Mouse (Mus musculus): Measurements from ENCODE around the gene Npas2. TPM values are rescaled to one million over a fixed set of nuclear protein-coding genes. Genes with fewer than 3 reads are reported as not detected.
A peak's percentile ranks its signal among the peaks of the same experiment; 100 is the strongest.

Gene Npas2
- total and polyA plus RNA-seq, 3 experiments, result 0.05 TPM; not detected in 2

DNA sequence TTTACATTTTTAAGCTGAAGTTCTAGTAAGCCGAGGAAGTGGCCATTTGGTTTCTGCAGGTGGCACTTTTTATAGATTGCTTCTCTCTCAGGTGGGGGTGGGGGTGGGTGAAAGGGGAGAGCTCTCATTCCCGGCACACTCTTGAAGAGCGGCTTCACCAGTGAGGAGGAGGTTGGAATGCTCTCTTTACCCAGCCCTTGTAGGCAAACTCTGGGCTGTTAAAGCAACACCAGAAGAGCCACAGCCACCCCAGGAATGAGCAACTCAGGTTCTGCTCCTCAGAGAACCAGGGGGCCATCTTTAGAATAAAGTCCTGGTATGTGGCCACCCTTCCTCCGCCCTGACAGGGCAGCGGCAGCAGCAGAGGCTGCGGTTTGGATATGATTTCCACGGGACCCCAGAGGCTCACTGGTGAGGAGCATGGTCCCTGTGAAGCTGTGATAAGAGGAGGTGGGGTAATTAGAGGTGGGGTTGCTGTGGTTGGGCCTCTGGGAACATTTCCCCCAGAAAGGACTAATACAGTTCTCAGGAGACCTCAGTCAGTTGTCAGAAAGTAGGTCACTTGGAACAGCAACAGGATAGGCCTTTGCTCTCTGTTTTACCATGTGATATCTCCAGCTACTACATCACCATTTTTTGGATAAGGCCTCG, 199.8 kb downstream of the Npas2 start:
- Histone ChIP-seq H3K4me3 (ENCODE audit: low read depth, low read length) (peak overlapping the region; percentile 39; the same call in 1 of the 2 replicates), H3K9me3 (replicated peaks) (peaks cover 12% of the 10 kb centered on the region), H3K4me1 (ENCODE audit: insufficient read depth, low read depth, low read length) (peaks cover 78% of the 10 kb centered on the region), H3K36me3 (replicated peaks) (peaks cover 80% of the 10 kb centered on the region), H3K27me3 (ENCODE audit: insufficient read depth, low read length) (no peaks in the 10 kb centered on the region)
- DNase-seq (ENCODE audit: low spot score) (peak; percentile 95), ATAC-seq (ENCODE audit: extremely low read depth, insufficient number of reproducible peaks, low FRiP score, poor library complexity, severe bottlenecking) (peak; percentile 87)
- peak; percentile 92 for TF ChIP-seq TAL1 (conservative IDR thresholded peaks at IDR 0.05; ENCODE audit: low read depth, low read length)
- TF ChIP-seq GATA1 (IDR thresholded peaks at IDR 0.05; ENCODE audit: borderline replicate concordance, low read length), result no peak
- TF ChIP-seq GATA2 (IDR thresholded peaks at IDR 0.05; ENCODE audit: borderline replicate concordance, low read depth, low read length), result no peak
- no peak for TF ChIP-seq CTCF (IDR thresholded peaks at IDR 0.05; ENCODE audit: low read depth, low read length)
- TF ChIP-seq POLR2AphosphoS5 (IDR thresholded peaks at IDR 0.05; ENCODE audit: insufficient replicate concordance, low read depth, low read length), result no peak

DNA sequence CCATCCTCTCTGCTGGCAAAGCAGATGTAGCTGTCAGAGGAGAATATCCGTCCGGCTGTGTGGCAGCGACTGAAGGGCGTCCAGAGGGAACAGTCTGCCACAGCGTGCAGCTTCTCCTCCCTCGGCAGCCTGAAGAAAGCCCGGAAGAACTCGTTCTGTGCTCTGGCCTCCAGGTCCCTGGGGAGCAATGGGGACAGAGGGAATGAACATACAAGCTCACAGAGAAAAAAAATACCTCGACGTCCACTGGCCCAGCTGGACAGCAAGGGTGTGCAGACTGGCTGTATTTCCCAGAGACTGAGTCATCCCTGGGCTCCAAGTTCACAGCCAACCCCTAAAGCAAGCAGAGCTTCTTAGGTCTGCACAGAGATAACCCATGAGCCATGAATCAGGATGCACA, 200.6 kb downstream of the Npas2 start:
- DNase-seq (ENCODE audit: low spot score) (no peak), ATAC-seq (ENCODE audit: extremely low read depth, insufficient number of reproducible peaks, low FRiP score, poor library complexity, severe bottlenecking) (no peak)
- TF ChIP-seq GATA2 (IDR thresholded peaks at IDR 0.05; ENCODE audit: borderline replicate concordance, low read depth, low read length) (no peak), TAL1 (conservative IDR thresholded peaks at IDR 0.05; ENCODE audit: low read depth, low read length) (no peak), POLR2AphosphoS5 (IDR thresholded peaks at IDR 0.05; ENCODE audit: insufficient replicate concordance, low read depth, low read length) (no peak), GATA1 (IDR thresholded peaks at IDR 0.05; ENCODE audit: borderline replicate concordance, low read length) (no peak), CTCF (IDR thresholded peaks at IDR 0.05; ENCODE audit: low read depth, low read length) (no peak)
- no peaks in the 10 kb centered on the region for H3K27me3 ChIP-seq (ENCODE audit: insufficient read depth, low read length)
- peaks cover 12% of the 10 kb centered on the region for H3K9me3 ChIP-seq (replicated peaks)
- peaks cover 80% of the 10 kb centered on the region for H3K4me1 ChIP-seq (ENCODE audit: insufficient read depth, low read depth, low read length)
- peaks cover 80% of the 10 kb centered on the region for H3K36me3 ChIP-seq (replicated peaks)
- peak overlapping the region; percentile 51; the same call in 1 of the 2 replicates for H3K4me3 ChIP-seq (ENCODE audit: low read depth, low read length)

DNA sequence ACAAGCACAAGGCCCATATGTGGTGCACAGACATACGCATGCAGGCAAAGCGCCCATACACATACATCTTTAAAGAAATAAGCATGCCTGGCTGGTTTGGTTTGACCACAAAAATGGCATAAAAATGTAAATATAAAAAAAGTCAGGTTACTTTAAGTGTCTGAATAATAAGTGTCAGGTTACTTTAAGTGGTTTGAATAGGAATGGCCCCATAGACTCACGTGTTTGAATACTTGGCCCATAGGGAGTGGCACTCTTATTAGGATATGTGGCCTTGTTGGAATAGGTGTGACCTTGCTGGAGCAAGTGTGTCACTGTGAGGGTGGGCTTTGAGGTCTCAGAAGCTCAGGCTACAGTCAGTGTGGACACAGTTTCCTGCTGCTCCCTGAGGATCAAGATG, 201.1 kb downstream of the Npas2 start:
- no peak for TF ChIP-seq CTCF (IDR thresholded peaks at IDR 0.05; ENCODE audit: low read depth, low read length)
- TF ChIP-seq TAL1 (conservative IDR thresholded peaks at IDR 0.05; ENCODE audit: low read depth, low read length), result no peak
- TF ChIP-seq POLR2AphosphoS5 (IDR thresholded peaks at IDR 0.05; ENCODE audit: insufficient replicate concordance, low read depth, low read length), result no peak
- TF ChIP-seq GATA1 (IDR thresholded peaks at IDR 0.05; ENCODE audit: borderline replicate concordance, low read length), result no peak
- no peak for TF ChIP-seq GATA2 (IDR thresholded peaks at IDR 0.05; ENCODE audit: borderline replicate concordance, low read depth, low read length)
- DNase-seq (ENCODE audit: low spot score), result no peak
- peaks cover 12% of the 10 kb centered on the region for H3K9me3 ChIP-seq (replicated peaks)
- H3K4me1 ChIP-seq (ENCODE audit: insufficient read depth, low read depth, low read length), result peaks cover 80% of the 10 kb centered on the region
- no peak overlapping the region for H3K4me3 ChIP-seq (ENCODE audit: low read depth, low read length)
- no peaks in the 10 kb centered on the region for H3K27me3 ChIP-seq (ENCODE audit: insufficient read depth, low read length)
- H3K36me3 ChIP-seq (replicated peaks), result peaks cover 80% of the 10 kb centered on the region
- ATAC-seq (ENCODE audit: extremely low read depth, insufficient number of reproducible peaks, low FRiP score, poor library complexity, severe bottlenecking), result no peak

- peak; percentile 54 for ATAC-seq (ENCODE audit: extremely low read depth, insufficient number of reproducible peaks, low FRiP score, poor library complexity, severe bottlenecking)
- no peak overlapping the region for H3K4me3 ChIP-seq (ENCODE audit: low read depth, low read length)
- no peaks in the 10 kb centered on the region for H3K27me3 ChIP-seq (ENCODE audit: insufficient read depth, low read length)
- TF ChIP-seq POLR2AphosphoS5 (IDR thresholded peaks at IDR 0.05; ENCODE audit: insufficient replicate concordance, low read depth, low read length), result no peak
- peak; percentile 53 for TF ChIP-seq TAL1 (conservative IDR thresholded peaks at IDR 0.05; ENCODE audit: low read depth, low read length)
- peak; percentile 46 for DNase-seq (ENCODE audit: low spot score)
- H3K9me3 ChIP-seq (replicated peaks), result peaks cover 12% of the 10 kb centered on the region
- H3K4me1 ChIP-seq (ENCODE audit: insufficient read depth, low read depth, low read length), result peaks cover 89% of the 10 kb centered on the region
- peaks cover 81% of the 10 kb centered on the region for H3K36me3 ChIP-seq (replicated peaks)
These were observed 202.8 kb downstream of the Npas2 start for GRCm38 (mm10) chr1:39396347-39396746.

- Histone ChIP-seq H3K4me1 (ENCODE audit: insufficient read depth, low read depth, low read length) (peaks cover 70% of the 10 kb centered on the region), H3K36me3 (replicated peaks) (peaks cover 83% of the 10 kb centered on the region), H3K27me3 (ENCODE audit: insufficient read depth, low read length) (no peaks in the 10 kb centered on the region), H3K4me3 (ENCODE audit: low read depth, low read length) (no peak overlapping the region), H3K9me3 (replicated peaks) (peaks cover 12% of the 10 kb centered on the region)
- ATAC-seq (ENCODE audit: extremely low read depth, insufficient number of reproducible peaks, low FRiP score, poor library complexity, severe bottlenecking) (no peak), DNase-seq (ENCODE audit: low spot score) (no peak)
- no peak for TF ChIP-seq TAL1 (conservative IDR thresholded peaks at IDR 0.05; ENCODE audit: low read depth, low read length)
- no peak for TF ChIP-seq GATA1 (IDR thresholded peaks at IDR 0.05; ENCODE audit: borderline replicate concordance, low read length)
- TF ChIP-seq CTCF (IDR thresholded peaks at IDR 0.05; ENCODE audit: low read depth, low read length), result no peak
- TF ChIP-seq GATA2 (IDR thresholded peaks at IDR 0.05; ENCODE audit: borderline replicate concordance, low read depth, low read length), result no peak
- no peak for TF ChIP-seq POLR2AphosphoS5 (IDR thresholded peaks at IDR 0.05; ENCODE audit: insufficient replicate concordance, low read depth, low read length)
These were observed 204.8 kb downstream of the Npas2 start for GRCm38 (mm10) chr1:39398284-39398683.

DNA sequence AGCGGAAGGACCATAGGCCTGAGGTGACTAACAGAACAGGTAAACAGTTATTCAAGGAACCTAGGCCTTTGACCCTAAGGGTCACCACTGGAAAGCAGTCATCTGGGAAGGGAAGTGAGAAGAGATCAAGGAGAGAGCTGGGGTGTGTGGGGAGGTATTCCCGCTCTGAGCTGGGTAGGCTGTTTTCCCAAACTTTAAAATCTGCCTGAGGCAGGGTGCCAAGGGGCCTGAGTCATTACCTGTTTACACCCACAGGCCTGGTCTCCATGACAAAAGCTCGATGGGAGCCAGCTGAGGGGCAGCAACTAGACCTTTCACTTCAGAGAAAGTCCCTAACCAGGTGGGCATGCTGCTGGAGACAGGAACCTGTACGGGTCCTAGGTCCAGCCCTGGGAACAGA, 205.7 kb downstream of the Npas2 start:
- H3K4me3 ChIP-seq (ENCODE audit: low read depth, low read length), result no peak overlapping the region
- peaks cover 70% of the 10 kb centered on the region for H3K4me1 ChIP-seq (ENCODE audit: insufficient read depth, low read depth, low read length)
- peaks cover 12% of the 10 kb centered on the region for H3K9me3 ChIP-seq (replicated peaks)
- peaks cover 89% of the 10 kb centered on the region for H3K36me3 ChIP-seq (replicated peaks)
- DNase-seq (ENCODE audit: low spot score) (no peak), ATAC-seq (ENCODE audit: extremely low read depth, insufficient number of reproducible peaks, low FRiP score, poor library complexity, severe bottlenecking) (no peak)
- TF ChIP-seq GATA1 (IDR thresholded peaks at IDR 0.05; ENCODE audit: borderline replicate concordance, low read length) (no peak), TAL1 (conservative IDR thresholded peaks at IDR 0.05; ENCODE audit: low read depth, low read length) (no peak), POLR2AphosphoS5 (IDR thresholded peaks at IDR 0.05; ENCODE audit: insufficient replicate concordance, low read depth, low read length) (no peak), CTCF (IDR thresholded peaks at IDR 0.05; ENCODE audit: low read depth, low read length) (no peak), GATA2 (IDR thresholded peaks at IDR 0.05; ENCODE audit: borderline replicate concordance, low read depth, low read length) (no peak)
- H3K27me3 ChIP-seq (ENCODE audit: insufficient read depth, low read length), result no peaks in the 10 kb centered on the region

All from G1E (cell line).